21 mouse cellular contexts compared by ENCODE assay signal in genomic region chr1:184688026-184688425, GRCm38 (mm10).
"Had no signal": no experiment of that assay in that cellular context is flagged by ENCODE, and none has a peak within 500 bp of the region (broad histone marks: within the 10 kb centered on the region; RNA-seq: fewer than 3 reads in every experiment).

No protein-coding gene starts in this region.

- H3K4me1 ChIP-seq: limb, embryonic 12.5 days; limb, embryonic 15.5 days; midbrain, embryonic 10.5 days; midbrain, embryonic 13.5 days; neural tube, embryonic 13.5 days had no signal

- DNase-seq: kidney, adult 11 months; kidney, adult 8-10 months; kidney, postnatal 14 days; kidney, postnatal 4 days; left cerebral cortex, postnatal 4 days; liver, postnatal 0 days; retina, postnatal 1 day; right cerebral cortex, postnatal 25 days; thymus, adult 18-20 months; thymus, postnatal 36 days had no signal

- H3K27ac ChIP-seq: kidney, embryonic 15.5 days; limb, embryonic 12.5 days; limb, embryonic 15.5 days; liver, embryonic 14.5 days; midbrain, embryonic 10.5 days; midbrain, embryonic 13.5 days; neural tube, embryonic 13.5 days had no signal

- H3K36me3 ChIP-seq: kidney, embryonic 15.5 days; limb, embryonic 12.5 days; limb, embryonic 15.5 days; midbrain, embryonic 10.5 days; midbrain, embryonic 13.5 days; neural tube, embryonic 13.5 days had no signal

- H3K4me3 ChIP-seq: kidney, embryonic 15.5 days; limb, embryonic 12.5 days; limb, embryonic 15.5 days; megakaryocyte, embryonic 14.5 days; midbrain, embryonic 10.5 days; midbrain, embryonic 13.5 days; myocyte; neural tube, embryonic 13.5 days had no signal

- H3K27me3 ChIP-seq: megakaryocyte, embryonic 14.5 days; midbrain, embryonic 13.5 days; neural tube, embryonic 13.5 days had no signal

- ATAC-seq: midbrain, embryonic 13.5 days; midbrain, embryonic 16.5 days had no signal

- H3K4me2 ChIP-seq: kidney, embryonic 15.5 days; limb, embryonic 12.5 days; limb, embryonic 15.5 days; liver, embryonic 11.5 days; midbrain, embryonic 13.5 days; neural tube, embryonic 13.5 days had no signal

- H3K9ac ChIP-seq: kidney, embryonic 15.5 days; limb, embryonic 12.5 days; limb, embryonic 15.5 days; liver, embryonic 14.5 days; liver, postnatal 0 days; midbrain, embryonic 13.5 days; neural tube, embryonic 13.5 days had no signal

- H3K9me3 ChIP-seq: kidney, embryonic 15.5 days; limb, embryonic 12.5 days; limb, embryonic 15.5 days; megakaryocyte, embryonic 14.5 days; midbrain, embryonic 10.5 days; midbrain, embryonic 13.5 days; neural tube, embryonic 13.5 days had no signal
